Mouse (Mus musculus) CH12F3 (cell line): ENCODE data around the gene Pnp2.
"Not testable (repeated sequence)": the region's sequence is repeated elsewhere in the genome, so short reads cannot be mapped to it uniquely, and the experiment has no call there.

Source experiments
- in situ Hi-C: fragments of 300-500 bp; cut with MboI; formaldehyde crosslinking; loops from 2 replicates; pipeline ENCODE4 v1.14.3; 2020; ENCODE audit warnings: low sequenced_read_pairs

Gene Pnp2

DNA sequence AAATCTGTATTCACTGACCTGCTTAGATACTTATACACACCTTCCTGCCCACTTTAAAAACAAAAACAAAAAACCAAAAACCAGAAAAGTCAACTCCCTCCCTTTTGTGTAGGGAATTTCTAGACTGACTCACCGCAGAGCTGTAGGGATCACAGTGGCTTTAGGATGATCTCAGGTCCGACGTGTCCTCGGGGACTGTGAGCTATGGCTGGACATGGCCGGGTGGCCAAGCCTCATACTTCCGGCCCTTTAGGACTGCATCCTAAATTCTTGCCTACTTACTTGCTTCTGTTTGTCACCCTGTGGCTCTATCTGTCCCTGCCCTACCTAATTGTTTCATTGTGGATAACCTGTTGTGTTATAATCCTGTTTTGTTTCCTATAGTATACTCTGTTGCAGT is 932 bp downstream of the Pnp2 start:
- in situ Hi-C loops, result not testable (repeated sequence)

DNA sequence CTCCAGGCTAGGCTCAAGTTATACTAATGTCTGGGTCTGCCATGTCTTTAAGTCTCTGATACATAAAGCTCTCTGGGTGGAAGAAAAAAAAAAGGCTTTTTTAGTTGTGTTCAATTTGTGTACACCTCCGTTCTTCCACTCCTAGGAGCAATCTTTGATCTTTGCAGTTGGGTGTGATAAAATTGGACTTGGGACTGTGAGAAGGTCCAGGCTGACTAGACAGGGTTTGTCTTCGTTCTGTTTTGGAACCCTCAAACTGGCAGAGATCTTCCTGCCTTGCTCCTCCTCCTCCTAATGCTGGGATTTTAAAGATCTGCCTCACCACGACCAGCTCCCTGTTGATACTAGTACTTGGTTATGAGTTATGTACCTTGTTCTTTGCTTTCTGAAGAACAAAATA is 1.4 kb downstream of the Pnp2 start:
- in situ Hi-C loops, result not testable (repeated sequence)

DNA sequence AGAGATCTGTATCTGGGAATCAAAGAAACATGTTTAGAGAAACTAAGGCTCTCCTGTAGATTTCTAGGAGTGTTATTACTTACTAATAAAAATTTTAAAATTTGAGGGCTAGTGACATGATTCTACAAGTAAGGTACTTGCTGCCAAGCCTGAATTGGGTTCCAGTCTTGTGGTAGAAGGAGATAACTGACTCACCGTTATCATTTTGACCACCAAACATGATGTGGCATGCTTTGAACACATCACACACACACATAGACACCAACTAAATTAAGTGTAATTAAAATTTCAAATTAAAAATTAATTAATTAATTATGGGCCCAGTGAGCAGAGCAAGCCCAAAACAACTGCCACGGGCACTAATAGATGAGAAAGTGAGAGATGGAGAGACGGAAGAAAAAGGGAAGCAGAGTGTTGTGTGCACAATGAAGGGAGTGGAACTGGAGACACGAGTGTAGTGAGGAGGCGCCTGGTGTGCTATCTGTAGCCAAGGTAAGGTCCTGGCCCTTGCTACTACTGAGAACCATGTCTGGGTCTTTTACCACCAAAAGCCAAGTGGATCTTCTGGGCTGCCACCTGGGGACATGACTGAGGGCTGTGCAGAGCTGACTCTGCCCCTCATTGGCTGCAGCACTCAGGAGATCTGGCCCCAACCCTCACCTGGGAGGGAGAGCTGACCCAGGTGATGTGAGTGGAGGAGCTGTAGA is 2.6 kb downstream of the Pnp2 start:
- in situ Hi-C loops, result not testable (repeated sequence)

DNA sequence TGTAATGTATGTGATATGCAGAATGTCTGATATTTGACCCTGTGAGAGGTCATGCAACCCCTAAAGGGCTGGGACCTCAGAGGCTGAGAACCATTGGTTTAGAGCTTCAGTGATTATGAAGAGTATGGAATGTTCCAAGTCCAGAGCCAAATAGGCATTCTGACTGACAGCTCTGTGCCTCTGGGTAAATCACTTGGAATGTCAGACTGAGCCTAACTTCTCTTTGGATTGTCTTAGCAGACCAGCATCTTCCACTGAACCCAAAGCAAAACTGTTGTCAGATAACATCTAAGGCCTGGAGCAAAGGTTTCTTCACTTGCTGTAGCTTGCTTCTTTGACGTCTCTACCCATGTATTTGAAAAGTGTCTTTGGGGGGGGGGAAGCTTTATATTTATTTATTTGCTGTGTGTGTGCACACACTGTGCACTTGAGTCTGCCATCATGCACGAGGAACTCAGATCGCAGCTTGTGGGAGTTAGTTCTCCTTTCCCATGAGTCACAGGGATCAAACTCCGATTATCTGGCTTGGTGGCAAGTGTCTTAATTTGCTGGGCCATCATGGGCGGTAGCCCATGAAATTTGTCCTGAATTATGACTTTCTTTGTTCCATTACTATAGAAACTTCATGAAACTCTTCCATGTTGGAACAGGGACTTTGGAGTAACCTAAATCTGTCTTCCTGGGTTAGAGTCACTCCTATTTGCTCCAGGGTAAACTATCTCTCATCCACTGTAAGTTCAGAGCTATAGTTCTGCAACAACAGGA is 12.6 kb downstream of the Pnp2 start:
- in situ Hi-C loops, result no loop called here

DNA sequence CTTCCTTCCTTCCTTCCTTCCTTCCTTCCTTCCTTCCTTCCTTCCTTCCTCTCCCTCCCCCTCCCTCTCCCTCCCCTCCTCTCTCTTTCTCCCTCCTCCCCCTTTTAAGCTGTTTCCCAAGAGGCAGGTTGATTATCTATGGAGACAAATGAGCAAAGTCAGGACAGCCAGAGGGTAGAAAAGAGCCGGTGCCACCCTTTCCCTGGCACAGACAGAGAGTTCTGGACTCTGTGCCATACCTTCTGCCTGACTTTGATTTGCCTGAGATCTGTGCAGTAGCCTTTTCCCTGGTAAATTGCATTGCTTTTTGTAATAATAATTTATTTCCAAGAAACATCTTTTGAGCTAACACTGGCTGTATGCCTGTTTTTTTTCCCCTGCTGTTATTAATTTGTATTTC is 13.2 kb downstream of the Pnp2 start:
- in situ Hi-C loops, result no loop called here

DNA sequence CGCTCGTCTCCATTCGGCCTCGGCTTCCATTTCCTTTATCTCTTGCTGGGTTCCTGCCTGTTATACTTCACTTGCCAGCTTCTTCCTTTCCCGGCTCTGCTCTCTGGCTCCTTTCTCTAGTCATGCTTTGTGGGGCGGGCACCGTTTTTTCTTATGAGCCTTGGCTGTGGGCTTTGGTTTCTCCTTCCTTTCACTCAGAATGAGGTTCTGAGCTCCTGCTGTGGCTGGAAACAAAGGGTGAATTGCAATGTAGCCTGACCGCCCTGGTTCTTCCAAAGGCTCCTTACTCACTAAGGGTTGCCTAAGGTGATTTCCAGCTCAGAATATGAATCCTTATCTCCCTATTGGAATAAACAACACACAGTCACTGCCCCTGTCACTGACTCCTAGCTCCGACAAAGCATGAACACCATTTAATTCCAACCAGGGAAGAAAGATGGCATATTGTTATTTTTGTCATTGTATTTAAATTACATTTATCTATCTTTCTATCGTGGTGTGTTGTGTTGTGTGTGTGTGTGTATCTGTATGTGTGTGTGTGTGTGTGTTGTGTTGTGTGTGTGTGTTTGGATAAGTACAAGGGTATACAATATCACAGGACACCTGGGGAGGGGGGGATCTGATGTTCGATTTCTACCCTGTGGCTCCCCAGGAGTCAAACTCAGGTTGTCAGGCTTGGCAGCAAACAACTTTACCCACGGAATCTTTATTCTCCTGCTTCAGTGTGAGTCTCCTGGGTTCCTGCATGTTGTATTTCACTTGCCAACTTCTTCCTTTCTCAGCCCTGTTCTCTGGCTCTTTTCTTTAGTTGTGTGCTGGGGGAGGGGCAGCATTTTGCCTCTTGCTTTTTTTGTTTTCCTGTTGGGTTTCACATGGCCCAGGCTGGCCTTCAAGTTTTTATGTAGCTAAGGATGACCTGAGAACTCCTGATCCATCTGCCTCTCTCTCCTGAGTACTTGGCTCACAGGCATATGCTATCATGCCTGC is 14.1 kb downstream of the Pnp2 start:
- in situ Hi-C loops, result no loop called here

DNA sequence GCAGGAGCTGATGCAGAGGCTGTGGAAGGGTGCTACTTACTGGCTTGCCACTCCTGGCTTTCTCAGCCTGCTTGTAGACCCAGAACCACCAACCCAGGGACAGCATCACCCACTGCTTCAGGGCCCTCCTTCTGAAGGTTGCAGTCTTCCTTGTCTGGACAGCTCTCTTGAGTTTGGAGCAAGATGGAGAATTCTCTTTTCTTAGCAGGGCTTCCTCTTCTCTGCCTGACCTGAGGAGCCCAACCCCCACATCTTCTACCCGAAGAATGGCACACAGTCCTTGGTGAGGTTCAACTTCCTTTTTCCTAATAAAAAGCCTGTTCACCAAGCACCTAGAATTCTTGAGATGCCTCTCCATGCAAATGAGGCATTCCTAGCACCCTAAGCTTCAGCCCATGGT is 15.0 kb downstream of the Pnp2 start:
- in situ Hi-C loops, result no loop called here

DNA sequence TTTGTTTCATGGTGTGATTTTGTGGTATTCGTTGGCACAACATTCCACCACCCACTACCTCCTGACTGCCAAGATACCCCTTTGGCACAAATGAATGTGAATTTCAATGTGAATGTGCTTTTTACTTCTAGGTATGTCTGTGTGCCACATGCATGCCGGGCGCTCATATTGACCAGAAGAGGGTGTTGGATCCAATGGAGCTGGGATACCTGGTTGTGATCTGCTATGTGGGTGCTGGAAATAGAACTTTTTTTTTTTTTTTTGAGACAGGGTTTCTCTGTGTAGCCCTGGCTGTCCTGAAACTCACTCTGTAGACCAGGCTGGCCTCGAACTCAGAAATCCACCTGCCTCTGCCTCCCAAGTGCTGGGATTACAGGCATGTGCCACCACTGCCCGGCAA is 17.3 kb downstream of the Pnp2 start:
- in situ Hi-C loops, result not testable (repeated sequence)

DNA sequence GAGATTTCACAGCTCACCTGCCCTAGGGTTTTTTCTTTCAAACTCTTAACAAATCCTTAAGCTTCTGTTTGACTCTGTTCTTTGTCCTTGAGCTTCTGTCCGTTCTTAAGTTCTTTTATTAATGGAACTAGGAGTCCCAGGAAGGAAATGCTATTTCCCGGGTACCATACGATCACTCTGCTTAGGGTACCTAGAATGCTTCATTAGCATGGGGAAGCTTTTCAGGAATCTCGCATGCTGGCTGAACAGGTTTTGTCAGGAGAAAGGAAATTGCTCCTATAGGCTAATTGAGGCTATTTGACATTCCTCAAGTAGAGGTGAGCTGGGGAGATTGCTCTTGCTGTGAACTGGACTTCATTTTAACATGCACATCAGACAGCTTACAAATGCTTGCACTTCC is 17.9 kb downstream of the Pnp2 start:
- in situ Hi-C loops, result no loop called here

DNA sequence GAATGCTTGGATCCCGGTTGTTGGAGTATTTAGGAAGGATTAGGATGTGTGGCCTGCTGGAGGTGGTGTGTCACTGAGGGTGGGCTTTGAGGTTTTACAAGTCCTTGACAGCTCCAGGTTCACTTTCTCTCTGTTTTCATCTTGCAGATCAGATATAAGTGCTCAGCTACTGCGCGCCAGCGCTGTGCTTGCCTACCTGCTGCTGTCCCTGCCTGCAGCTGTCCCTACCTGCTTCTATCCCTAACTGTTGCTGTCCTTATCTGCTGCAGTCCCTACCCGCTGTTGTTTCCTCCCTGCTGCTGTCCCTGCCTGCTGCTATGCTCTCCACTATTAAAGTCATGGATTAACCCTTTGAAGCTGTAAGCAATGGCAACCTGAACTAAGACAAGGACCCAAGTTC is 19.2 kb downstream of the Pnp2 start:
- in situ Hi-C loops, result no loop called here

DNA sequence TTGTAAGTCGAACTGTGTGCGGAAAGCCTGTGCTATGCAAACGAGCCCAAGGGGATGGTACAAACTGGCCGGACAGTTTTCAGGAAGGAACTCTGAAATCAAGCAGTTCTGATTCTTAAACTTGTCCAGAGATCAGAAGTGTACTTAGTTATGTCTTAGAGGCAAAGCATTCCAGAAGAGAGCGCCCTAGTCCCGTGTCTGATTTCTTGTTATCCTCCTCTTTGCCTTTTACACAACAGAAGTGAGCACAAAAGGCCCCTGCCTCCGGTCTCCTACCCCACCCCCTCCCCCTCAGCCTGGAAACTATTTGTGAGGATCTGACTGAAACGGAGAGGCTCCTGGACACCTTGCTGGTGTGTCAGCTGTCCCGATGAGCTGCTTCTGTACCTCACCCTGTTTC is 20.9 kb downstream of the Pnp2 start:
- in situ Hi-C loops, result no loop called here

DNA sequence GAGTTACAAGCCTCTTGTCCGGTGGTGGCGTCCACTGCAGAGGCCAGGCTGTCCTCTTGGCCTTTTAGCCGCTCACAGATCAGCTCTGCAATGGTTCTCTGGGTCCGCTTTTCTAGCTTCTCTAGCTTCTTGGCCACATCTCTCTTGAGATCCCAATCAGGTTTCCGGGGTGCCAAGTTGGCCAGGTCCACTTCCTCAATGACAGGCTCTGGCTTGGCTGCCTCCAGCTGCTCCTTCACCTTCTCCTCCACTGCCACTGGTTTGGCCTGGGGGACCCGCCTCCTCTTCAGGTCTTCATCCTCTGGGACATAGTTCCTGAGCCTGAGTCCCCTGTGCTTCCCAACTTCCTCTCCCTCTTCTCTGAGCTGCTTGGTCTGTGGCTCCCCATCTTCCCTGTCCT is 22.7 kb downstream of the Pnp2 start:
- in situ Hi-C loops, result not testable (repeated sequence)

DNA sequence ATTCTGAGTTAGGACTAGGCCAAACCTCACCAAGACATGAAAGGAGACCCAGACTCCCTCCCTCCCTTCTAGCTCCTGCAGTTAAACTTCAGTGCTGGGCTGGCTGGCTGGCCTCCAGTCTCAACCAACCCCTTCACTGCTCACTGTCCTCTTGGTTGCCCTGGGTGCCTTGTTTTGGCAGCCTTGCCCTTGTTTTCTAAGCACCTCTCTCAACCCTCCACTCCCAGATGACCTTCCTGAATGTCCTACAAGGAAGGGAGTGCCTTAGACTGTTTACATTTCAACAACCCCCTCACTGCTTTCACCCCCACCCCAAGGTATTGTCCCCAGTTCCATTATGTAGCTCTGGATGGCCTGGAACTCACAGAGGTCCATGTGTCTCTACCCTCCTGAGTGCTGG is 23.8 kb downstream of the Pnp2 start:
- in situ Hi-C loops, result no loop called here

DNA sequence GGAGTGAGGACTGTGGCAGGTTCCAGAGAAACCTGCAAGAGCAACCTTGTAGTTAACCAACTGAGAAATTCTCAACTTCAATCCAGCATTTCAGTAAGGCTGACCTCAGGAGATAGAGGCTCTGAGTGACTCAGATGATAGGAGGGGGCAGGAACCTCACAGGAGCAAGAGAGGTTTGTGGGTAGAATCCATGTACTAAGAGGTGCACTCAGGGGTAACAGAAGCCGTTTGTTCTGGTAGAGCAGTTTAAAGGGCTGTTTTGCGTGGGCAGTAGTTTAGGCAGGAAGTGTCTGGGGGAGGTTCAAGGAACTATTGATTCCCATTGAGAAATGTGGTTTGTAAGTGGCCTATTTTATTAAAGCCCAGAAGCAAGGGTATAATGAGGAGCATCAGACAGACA is 25.4 kb downstream of the Pnp2 start:
- in situ Hi-C loops, result no loop called here

DNA sequence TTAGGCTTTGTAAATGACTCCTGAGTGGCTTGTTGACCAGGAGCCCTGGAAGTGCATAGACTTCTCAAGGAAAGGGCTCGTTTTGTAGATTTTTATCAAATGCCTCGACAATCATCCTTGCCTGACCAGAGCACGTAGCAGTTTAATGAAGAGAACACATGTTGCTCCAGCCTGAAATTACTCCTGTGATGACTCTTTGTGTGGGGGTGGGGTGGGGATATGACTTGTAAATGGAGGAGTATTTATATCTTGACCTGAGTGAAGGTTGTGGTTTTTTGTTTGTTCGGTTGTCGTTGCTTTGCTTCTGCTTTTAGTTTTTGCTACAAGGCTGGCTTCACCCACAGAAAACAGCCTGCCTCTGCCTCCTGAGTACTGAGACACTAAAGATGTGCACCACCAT is 26.0 kb downstream of the Pnp2 start:
- in situ Hi-C loops, result no loop called here

DNA sequence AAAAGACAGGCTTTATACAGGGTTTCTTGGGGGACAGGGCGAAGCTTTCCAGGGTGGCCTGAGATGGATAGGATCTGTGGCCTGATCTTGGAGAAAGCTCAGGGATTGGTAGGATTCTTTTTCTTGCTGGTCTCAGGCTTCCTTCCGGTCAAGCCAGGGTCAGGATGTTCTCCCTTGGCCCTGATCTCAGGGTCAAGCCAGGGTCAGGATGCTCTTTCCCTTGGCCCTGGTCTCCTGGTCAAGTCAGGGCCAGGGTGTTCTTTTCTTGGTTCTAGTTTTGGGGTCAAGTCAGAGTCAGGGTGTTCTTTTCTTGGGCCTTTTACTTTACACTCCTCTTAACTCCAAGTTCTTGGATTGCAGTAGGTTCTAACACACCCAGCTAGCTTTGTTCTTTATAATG is 31.9 kb downstream of the Pnp2 start:
- in situ Hi-C loops, result no loop called here

DNA sequence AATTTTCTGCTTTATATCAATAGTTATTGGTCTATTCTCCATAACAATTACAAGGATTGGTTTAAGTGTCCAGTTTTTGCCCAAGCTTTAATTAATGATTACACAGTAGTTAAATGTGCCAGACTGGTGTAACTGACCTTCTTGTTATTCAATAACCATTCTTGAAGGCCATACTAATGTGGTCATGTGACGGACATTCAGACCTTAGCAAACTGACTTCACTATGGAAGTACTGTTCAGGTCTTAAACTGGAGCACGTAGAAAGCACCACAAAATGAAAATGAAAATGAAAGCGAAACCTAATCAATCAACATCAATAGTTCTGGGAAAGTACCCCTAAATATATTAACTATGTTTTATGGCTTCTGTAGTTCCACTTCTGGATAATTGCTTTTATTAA is 35.2 kb downstream of the Pnp2 start:
- in situ Hi-C loops, result no loop called here

DNA sequence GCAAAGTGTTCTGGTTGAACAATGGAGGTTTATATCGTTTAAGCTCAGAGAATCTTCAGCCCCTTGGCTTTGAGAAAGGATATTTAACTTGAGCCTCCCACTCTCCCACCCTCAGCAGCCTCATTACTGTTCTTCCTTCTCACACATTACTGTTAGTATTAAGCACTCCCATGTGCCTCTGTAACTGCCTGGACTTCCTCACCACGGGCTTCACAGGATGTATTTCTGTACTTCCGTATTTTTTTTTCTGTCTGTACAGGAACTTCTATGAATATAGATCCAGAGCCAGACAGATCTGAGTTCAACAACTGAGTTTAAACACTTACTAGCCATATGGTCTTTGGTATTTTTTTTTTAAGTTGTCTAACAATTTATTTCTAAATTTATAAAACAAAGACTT is 41.3 kb downstream of the Pnp2 start:
- in situ Hi-C loops, result no loop called here

DNA sequence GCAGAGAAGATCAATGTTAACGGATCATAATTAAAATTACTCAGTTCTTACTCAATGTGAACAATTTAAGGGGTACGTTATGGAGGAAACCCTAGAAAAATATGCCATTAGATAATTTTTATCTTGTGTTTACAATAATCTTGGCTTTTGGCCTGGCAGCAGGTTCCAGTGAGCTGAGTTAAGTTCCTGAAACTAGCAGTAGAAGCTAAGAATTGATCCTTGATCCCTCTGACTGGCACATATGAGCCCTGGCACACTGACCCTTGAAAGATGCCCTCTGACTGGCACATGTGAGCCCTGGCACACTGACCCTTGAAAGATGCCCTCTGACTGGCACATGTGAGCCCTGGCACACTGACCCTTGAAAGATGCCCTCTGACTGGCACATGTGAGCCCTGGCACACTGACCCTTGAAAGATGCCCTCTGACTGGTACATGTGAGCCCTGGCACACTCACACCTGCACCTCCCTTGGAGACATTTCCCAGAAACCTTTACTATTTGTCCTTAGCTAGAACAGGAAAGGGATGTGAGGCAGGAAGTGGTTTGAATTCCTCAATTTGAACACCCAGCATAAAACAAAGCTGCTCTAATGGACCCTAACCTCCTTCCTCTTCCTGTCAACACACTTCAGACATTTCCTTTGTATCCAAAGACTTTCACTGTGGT is 42.3 kb downstream of the Pnp2 start:
- in situ Hi-C loops, result no loop called here

DNA sequence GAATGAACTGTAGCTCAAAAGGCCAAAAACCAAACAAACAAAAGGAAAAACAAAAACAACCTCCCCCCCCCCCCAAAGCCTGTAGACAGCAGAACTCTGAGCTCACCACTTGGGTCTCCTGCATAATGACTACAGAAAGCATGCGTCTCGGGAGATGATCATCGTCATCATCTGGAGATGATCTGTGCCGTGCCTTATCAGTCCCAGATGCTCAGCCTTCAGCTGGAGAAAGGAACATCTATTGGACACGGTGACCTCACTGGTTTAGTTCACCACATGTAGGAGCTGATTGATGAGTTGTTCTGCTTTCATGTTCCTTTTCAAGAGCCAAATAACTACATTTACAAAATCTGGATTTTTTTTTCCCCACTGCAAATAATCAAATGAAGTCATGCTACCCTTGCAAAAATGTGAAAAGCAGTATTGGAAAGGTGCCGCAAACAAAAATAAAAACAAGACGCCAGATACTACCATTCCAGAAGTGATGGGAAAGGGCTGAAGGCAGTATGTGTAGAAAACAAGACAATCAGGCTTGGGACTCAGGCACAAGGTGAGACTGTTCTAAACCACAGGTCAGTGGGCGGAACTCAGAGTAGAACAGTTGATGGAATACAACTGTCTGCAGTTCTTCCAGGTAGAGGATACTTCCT is 51.5 kb downstream of the Pnp2 start, which contains the start of gene Rnase10:
TSS of gene Rnase10 (plus strand) at position 600 of the 650 bp plus-strand sequence.
- in situ Hi-C loops, result no loop called here
